Mouse (Mus musculus) ES-Bruce4 (cell line): ENCODE results near the gene Olfr572.

Experiments
- CTCF ChIP-seq: IDR thresholded peaks from one replicate; pipeline ENCODE4 v1.8.1; 2011; ENCODE audit warnings: low read depth, low read length
- POLR2A ChIP-seq: IDR thresholded peaks from one replicate; pipeline ENCODE4 v1.8.1; 2011; ENCODE audit warnings: low read length; ENCODE audit not compliant: insufficient read depth

DNA sequence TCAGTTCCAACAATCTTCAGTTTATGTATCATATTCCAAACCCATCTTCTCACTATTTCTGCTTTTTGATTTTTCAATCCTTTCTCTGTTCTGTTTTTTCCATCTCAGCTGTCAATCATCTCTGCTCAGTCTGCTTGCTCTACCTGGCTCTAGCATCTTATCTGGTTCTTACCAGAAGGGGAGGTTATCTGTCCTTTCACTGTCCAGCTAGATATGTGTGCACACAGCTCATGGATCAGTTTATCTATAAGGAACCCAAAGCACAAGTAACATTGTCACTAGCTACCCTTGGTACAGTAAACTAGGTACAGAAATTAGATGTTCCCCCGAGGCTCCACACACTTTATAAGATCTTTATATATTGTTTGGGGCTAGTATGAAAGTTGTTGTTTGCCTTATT lies 19.2 kb downstream of the Olfr572 start:
- TF ChIP-seq POLR2A (no peak), CTCF (no peak)
